Mouse (Mus musculus) C2C12 (cell line): ENCODE measurements at regions not wholly inside any gene's neighbourhood (a gene's known extent, or its start where the extent isn't known, plus 50 kb on each side); places are given as distances from the start of the nearest gene placed in this dataset.

Experiments
- CEBPB ChIP-seq: IDR thresholded peaks from one replicate; pipeline ENCODE4 v1.6.1; 2011; ENCODE audit warnings: low read depth, mild to moderate bottlenecking, control low read depth, moderate library complexity
- CTCF ChIP-seq: IDR thresholded peaks from one replicate; pipeline ENCODE4 v1.5.1; 2011; ENCODE audit not compliant: control insufficient read depth, insufficient read depth, insufficient read length
- MAX ChIP-seq: IDR thresholded peaks from one replicate; pipeline ENCODE4 v1.6.1; 2011; ENCODE audit warnings: mild to moderate bottlenecking, control low read depth
- MYOD1 ChIP-seq: IDR thresholded peaks from one replicate; pipeline ENCODE4 v1.6.1; 2011; ENCODE audit warnings: low read depth; ENCODE audit not compliant: control insufficient read depth, insufficient read length
- MYOG ChIP-seq: IDR thresholded peaks from one replicate; pipeline ENCODE4 v1.6.1; 2011; ENCODE audit not compliant: control insufficient read depth, insufficient read length; ENCODE audit errors: extremely low read depth
- USF1 ChIP-seq: IDR thresholded peaks from one replicate; pipeline ENCODE4 v1.6.1; 2011; ENCODE audit warnings: low read depth, mild to moderate bottlenecking, control low read depth, moderate library complexity

- TF ChIP-seq CTCF, result no peak
- no peak for TF ChIP-seq USF1
- TF ChIP-seq MYOG, result no peak
- TF ChIP-seq CEBPB, result no peak
- no peak for TF ChIP-seq MAX
- TF ChIP-seq MYOD1, result no peak
These were observed 66.0 kb downstream of the Dyrk2 start for GRCm38 (mm10) chr10:118803922-118804557.
